Mouse (Mus musculus): ENCODE data around the gene Nfkb2.
A peak's percentile ranks its signal among the peaks of the same experiment; 100 is the strongest.

- TF ChIP-seq POLR2A (IDR thresholded peaks at IDR 0.05; ENCODE audit: extremely low read depth, insufficient read depth, low read length) (no peak), CTCF (IDR thresholded peaks at IDR 0.05; ENCODE audit: extremely low read depth, insufficient read depth, low read length) (peak; percentile 22; the same call in 1 of the 2 replicates)
These were observed 28.8 kb upstream of the Nfkb2 start for GRCm38 (mm10) chr19:46275307-46275706.

All from cortical plate, adult 2 months (tissue).